Mouse (Mus musculus) fibroblast of lung, adult 2 months (primary cell): ENCODE results near the gene Ctf2.

Source experiments
- DNase-seq: peaks from one replicate; pipeline ENCODE4 v3.0.0-alpha.2; 2011; ENCODE audit warnings: low read depth

The Ctf2 gene

DNA sequence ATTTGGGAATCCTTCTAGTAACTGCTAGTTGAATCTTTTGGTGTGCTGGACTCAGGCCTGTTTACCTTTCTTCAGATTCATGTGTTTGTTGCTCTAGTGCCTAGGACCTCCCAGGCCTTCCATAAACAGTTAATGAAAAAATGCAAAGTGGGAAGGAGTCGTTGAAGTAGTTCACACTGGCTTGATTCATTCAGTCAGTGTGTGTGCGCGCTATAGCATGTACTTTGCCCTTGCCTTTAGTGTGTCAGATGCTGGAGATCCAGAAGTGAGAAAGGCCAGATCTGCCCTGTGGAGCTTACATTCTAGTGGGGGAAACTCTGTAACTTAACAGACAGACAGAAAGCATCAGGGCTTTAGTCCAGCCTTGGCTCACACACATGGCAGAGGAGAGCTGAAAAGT, 28.5 kb upstream of the Ctf2 start:
- no peak for DNase-seq

DNA sequence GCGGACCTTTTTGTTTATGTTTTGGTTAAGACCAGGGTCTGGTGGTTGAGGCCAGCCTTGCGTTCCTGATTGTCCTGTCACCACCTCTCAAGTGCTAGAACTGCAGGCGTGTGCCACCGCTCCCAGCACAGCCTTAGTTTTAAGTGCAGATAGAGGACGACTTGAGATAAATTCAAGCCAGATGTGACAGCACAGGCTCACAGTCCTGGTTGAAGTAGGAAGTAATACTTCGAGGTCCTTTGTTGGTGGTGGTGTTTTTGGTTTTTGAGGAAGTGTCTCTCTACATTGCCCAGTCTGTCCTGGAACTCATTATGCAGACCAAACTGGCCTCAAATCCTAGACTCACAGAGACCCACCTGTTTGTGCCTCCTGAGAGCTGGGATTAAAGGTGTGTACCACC, 27.8 kb upstream of the Ctf2 start:
- no peak for DNase-seq

DNA sequence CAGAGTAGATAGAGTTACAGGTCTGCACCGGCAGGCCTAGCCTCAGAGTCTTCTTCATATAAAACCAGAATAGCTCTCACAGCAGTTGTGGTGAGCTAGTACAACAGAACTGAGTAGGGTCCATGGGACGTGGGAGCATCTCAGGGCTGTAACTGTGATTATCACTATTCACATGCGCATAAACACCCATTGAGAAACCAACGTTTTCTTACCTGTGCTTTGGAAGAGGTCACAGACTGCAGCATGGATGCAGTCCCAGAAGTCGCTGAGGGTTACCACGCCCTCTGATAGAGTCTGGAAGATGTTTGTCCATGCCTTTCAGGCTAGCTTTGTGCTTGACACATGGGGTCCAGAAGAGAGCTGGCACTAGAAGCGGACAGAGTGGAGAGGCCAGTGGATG, 21.8 kb upstream of the Ctf2 start:
- no peak for DNase-seq

DNA sequence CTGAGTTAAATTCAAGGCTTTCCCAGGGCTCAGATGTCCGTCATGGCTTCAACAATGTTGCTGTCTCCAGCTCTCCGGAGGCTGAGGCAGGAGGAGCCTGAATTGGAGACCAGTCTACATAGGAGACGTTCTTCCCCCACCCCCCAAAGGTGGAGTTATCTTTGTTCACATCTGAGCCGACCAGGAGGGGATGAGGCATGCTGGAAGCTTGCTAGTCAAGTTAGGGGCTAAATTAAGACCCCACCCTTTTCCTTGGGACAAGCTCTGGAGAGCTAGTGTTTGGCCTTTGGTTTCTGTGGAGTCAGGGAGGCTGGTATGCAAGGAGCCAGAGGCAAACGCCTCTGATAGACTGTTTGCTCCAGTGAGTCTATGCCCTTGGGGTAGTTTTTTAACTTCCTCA, 21.2 kb upstream of the Ctf2 start:
- DNase-seq, result no peak

DNA sequence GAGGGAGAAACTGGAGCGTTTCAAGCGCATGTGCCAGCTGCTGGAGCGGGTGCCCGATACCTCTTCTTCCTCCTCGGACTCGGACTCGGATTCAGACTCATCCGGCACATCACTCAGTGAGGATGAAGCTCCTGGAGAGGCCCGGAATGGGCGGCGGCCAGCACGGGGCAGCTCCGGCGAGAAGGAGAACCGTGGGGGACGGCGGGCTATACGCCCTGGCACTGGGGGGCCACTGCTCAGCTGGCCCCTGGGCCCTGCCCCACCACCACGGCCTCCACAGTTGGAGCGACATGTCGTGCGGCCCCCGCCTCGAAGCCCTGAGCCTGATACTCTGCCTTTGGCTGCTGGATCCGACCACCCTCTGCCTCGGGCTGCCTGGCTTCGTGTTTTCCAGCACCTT, 20.1 kb upstream of the Ctf2 start:
- DNase-seq, result no peak

DNA sequence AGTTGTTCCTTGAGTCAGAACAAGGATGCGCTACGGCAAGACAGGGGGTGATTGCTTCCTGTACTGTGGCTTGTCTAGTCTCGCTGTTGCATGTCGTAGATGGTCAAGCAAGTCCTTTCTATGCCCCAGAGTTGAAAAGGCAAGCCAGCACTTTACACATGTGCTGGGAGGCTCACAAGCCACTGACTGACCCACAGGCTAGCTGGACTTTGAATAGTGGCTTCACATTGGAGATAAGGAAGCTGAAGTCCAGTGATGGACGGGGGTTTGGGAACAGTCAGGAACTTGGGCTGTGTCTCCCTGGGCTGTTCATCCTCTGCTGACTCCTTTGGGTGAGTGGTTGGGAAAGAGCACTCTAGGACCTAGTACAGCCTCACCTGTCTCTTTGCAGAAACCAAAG, 19.7 kb upstream of the Ctf2 start:
- no peak for DNase-seq

DNA sequence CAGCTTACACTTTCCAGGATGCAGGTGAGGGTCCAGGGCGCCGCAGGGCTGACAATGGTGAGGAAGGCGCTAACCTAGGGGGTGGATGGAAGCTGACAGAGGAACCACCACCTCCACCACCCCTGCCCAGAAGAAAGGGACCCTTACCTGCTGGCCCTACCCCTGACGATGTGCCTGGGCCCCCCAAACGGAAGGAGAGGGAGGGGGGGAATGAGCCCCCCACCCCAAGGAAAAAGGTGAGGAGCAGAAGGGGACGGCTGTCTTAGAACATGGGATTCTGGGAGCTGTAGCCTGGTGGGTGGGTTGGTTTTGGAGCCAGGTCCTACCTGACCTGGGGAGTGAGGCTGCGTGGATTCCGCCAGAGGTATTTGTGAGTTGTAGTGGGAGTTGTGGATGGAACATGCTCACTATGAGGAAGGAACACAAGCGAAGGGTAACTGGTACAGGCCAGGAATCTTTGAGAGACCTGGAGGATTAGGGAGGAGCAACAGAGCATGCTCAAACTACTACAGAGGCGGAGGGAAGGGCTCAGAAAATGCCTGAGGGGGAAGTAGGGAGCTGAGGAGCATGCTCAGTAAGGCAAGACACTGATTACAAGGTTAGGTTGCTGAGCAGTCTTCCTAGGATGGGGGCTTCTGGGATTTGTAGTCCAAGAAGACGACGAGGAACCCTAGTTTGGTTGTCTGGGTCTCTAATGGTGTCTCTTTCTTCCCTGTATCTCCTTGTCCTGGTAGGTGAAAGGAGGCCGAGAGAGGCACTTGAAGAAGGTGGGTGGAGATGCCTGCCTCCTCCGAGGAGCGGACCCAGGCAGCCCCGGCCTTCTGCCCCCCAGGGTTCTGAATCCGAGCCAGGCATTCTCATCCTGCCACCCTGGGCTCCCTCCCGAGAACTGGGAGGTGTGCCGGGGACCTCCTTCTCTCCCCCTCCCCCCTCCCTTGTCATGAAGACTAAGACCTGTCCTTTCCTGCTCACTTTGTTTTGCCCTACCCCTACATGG, 18.5 kb upstream of the Ctf2 start:
- no peak for DNase-seq

DNA sequence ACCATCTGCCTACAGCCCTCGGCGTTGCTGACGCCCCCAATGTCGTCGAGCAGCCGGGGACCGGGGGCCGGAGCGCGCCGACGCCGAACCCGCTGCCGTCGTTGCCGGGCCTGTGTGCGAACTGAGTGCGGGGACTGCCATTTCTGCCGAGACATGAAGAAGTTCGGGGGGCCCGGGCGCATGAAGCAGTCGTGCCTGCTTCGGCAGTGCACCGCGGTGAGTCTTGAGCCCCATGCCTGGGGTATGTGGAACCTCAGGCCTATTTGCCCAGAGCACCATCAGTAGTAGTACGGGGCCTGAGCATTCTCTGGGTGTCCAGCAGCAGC, 16.2 kb upstream of the Ctf2 start:
- no peak for DNase-seq

DNA sequence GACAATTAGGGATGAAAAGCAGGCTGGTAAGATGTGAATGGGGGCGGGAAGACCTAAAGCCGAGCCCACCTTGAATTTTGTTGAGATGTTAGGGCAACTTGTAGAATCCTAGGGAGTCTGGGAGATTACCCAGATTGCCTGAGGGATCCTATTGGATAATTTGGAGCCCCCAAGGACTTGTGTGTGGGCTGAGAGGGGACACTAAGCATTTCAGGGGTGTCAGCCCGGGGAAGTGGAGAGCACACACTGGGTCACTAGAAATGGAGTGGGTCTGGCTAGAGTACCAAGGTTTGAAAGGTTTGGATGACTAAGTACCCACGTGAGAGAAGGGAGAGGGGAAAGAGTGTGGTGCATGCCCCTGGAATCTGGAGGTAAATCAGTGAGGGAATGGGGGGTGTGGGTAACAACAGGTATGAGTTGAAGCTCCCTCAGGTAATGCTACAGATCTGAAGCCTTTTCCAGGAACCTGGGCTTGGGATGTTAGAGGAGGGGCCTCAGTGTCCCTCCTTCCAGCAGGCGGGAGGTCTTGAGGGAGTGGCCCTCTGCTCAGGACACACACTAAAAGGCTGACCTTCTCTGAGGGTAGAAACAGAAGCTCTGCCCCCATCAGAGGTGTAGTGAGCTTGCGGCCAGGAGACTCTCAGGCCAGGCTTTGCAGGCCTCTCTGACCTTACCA, 15.7 kb upstream of the Ctf2 start:
- no peak for DNase-seq

DNA sequence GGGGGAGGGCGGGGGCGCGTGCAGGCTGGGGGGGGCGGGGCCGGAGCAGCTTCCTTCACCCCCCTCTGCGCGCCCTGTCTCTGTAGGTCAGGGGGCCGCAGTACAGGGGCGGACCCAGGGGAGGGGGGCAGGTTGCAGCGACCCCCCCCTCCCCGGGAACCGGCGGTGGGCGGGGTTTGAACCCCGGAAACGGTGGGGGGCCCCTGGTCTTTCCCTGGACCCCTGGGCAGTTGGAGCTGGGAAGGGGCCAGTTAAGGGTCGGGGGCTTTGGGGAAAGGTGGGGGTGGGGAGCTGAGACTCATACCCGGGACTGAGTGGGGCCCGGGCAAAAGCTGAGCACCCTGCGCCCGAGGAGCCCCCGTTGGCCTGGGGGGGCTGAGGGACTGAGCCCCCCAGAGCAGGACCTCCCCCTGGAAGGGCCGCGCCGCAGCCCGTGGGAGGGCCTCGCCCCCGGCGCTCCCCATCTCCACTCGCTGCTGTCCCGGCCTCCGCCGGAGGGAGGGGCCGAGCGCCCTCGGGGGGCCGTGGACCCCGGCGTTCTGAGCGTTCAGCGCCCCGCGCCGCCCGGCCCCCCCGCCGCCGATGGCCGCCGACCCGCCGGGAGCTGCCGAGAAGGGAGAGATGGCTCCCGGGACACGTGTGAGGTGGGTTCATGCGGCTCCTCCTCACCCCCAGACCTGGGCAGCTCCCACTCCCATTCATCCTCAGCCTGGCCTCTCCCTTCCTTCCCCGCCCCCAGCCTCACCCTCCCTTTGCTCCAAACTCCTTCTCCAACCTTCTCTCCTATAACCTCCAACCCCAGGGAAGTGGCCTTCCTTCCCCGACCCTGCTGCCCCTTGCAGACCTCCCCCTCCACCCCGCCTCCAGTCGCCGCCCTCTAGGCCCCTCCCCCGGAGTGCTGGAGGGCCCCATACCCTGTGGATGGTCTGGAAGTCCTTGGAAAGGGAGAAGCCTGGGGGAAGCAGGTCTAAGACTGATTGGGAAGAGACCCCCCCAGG, 14.8 kb upstream of the Ctf2 start:
- no peak for DNase-seq

DNA sequence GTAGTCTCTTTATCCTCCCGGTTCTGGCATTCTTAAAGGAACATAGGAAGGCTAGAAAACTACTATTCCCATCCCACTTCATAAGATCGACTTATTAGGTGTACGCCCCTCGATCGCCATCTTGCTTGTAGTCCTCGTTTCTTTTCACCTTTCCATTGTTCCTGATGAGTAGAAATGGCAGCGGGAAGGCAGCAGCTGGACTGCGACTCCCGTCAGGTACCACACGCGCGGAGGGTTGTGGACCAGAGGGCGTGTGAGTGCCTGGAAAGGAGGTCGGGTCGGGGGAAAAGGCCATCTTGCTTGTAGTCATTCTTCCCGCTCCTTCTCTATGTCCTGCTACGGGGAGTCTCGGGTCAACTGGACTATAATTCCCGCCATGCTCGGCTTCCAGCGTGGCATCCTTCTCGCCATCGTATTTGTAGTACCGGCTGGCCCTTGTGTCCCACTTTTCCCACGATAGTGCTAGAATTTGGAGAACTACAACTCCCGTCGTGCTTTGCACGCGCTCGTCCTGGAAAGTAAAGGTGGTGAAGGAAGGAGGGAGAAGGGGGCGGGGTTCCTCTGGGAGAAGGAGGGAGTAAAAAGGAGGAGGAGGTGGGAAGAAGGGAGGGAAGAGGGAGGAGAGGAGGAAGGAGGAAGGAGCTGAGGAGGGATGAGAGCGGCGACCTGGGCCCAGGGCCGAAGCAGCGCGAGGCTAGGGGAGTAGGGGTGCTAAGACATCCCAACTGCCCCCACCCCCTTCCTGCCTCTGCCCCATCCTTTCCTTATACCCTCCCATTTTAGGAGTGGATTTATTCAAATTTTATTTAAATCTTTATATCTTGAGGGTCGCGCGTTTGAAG, 13.9 kb upstream of the Ctf2 start:
- peak; percentile 100 for DNase-seq

DNA sequence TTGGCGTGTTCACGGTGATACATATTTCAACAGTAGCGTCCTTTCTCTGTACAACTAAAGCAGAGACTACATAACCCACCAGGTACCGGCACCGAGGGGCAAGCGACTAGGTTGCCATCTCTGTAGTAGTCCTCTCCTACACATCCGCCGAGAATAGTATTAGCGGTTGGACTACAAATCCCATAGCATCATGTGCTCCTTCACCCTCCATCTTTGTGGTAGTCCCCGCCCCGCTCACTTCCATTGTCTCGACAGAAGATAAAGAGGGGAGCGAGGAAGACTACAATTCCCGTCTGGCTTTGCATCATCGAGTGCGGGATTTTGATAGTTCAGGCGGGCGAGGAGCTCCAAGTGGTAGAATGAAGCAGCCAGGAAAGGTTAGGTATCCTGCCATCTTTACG, 13.3 kb upstream of the Ctf2 start:
- DNase-seq, result peak; percentile 96

DNA sequence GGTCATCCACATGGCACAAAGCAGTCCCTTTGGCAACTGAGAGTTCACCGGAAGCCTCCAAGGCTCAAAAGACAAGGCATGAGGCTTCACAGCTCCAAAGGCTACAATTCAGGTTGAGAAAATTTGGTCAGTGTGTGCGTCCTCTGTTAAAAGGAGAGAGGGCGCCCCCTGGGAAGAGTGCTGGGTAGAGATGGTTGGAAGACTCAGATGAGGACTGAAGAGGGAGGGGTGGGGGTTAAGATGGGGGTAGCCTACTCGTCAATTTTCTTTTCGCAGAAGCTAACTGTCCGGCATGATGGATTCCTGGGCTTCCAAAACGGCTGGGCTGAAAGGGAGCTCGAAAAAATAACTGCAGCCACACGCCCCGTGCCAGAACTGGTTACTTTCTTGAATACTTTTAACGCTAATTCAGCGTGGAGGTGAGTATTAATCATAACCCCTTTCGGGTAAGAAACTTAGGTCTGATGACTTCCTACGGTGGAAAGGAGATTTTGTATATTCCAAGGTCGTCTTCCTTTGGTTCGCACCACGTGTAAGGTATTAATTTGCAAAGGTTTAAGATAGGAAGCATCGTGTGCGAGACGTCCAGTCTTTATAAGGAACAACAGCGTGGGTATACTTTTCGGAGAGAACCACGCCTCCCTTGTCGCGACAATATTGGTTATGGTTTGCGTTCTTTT, 12.5 kb upstream of the Ctf2 start, which contains the start of gene Fbxl19:
Fbxl19 (plus strand) TSS at position 178 of the 680 bp plus-strand sequence.
- peak; percentile 60 for DNase-seq

DNA sequence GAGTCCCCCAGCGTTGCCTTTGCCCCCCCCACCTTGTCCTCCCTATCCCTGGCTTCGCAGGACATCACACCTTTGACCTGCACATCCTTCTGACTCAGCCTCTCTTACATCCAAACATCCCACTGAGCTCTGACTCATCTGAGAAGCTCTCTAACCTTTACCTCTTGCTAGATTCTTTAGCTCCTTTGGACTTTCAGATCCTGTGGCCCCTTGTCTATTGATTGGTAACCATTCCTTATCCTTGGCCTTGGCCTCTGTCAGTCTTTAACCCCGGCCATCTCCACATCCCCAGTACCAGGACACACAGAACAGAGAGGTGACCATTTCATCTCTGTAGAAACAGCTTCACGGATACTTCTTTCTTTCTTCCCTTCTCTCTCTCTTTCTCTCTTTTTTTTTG, 1.8 kb downstream of the Ctf2 start:
- DNase-seq, result no peak

DNA sequence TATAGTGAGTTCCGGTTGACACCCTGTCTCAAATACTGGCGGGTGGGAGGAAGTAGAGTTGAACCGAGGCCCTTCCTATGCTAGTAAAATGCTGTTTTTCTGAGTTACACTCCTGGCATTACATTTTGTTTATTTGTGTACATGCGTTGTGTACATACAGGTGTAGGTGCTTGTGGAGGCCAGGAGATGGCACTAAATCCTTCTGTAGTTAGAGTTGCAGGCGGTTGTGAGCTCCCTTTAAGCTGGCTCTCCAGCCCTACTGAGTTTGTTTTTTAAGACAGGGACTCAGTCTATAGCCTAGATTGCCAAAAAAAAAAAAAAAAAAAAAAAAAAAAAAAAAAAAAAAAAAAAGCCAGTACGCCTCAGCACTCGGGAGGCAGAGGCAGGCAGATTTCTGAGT, 4.1 kb downstream of the Ctf2 start:
- no peak for DNase-seq

DNA sequence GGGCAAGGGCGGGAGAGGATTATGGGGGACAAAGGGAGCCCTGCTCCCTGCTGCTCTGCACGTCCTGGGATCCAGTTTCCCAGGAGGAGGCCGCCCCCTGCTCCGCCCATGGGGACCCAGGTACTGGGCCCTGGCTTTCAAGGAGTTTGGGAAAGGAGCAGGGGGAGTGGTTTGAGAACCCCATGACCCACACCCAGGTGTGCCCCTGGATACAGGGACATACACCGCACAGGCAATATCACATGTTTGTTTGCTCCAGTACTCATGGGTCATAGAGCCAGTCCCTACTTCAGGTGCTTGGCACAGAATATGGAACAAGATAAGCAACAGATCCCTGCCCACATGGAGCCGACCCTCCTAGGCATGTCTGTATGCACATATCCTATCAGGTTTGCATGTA, 6.0 kb downstream of the Ctf2 start:
- no peak for DNase-seq

DNA sequence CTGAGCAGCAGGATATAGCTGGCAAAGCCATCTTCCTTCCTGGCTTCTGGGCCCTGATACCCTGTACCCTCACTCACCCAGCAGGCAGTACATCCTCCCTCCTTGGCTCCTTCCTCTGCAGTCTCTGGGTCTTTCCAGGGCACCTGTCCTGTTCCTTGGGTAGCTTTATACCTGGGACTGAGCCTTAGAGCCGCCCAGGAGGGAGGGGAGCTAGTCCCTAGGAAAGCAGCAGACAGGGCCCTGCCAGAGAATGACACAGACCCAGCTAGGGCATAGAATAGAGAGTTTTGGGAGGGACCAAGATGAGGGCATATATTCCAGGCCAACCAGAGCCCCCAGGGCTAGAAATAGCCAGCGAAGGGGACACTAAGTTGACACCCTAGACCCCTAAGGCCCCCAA, 6.5 kb downstream of the Ctf2 start:
- DNase-seq, result no peak

DNA sequence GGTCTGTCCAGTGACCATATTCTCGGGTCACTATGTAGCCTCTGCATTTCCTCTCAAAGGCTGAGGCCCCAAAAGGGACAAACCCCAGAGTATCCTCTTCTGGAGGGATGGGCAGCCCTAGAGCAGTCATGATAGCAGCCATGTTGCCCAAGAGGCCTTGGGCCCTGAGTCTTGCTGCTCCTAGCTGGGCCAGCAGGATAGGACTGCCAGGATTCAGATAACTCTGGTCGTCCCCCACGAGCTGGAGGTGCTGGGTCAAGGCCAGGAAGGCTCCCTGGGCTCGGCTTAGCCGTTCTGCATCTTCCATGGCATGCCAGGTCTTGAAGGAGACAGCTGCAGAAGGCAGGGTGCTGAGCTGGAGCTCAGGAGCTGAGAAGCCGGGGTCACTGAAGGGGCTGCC, 12.7 kb downstream of the Ctf2 start:
- DNase-seq, result no peak

DNA sequence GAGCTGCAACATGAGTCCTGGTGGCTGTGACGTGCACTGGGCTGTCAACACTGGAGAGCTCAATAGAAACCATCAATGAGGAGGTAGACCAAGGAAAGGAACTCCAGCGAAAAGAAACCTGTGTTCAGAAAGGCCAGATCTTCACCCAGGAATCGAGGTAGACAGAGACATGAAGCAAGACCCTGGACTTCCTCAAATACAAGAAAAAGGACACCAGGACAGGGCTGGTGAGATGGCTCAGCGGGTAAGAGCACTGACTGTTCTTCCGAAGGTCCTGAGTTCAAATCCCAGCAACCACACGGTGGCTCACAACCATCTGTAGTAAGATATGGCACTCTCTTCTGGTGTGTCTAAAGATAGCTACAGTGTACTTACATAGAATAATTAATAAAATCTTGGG, 13.6 kb downstream of the Ctf2 start:
- DNase-seq, result no peak

DNA sequence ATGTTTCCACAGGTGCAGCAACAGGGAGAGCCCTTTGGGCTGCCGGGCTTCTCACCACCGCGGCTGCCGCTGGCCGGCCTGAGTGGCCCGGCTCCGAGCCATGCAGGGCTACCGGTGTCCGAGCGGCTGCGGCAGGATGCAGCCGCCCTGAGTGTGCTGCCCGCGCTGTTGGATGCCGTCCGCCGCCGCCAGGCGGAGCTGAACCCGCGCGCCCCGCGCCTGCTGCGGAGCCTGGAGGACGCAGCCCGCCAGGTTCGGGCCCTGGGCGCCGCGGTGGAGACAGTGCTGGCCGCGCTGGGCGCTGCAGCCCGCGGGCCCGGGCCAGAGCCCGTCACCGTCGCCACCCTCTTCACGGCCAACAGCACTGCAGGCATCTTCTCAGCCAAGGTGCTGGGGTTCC, 15.0 kb downstream of the Ctf2 start:
- DNase-seq, result no peak

DNA sequence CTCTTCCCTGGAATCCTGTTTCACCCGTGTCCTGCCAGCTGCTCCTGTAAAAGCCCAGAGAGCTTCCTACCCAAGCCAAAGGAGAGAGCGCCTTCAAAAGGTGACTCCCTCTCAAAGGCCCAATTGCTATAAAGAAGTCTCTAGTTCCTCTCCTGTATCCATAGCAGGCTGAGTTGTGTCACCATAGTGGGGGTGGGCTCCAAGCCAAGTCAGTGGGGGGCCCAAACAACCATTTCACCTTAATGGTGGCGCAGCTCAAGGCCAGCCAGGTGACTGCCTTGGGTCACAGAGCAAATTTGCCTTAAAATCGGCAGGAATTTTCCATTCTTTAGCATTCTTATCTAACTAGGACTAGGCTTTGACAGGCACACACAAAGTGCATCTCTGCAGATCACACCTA, 17.1 kb downstream of the Ctf2 start:
- DNase-seq, result no peak
